In genomic region chr11:77849151-77849550, GRCm38 (mm10) we compare ENCODE assay signal across 19 mouse cellular contexts. TPM values are rescaled to one million over a fixed set of nuclear protein-coding genes. Genes with fewer than 3 reads are reported as not detected.
DNase-seq lines count a peak whose midpoint lies in the region; ATAC-seq lines count a peak whose summit lies in the region.
"Had no signal": no experiment of that assay in that cellular context is flagged by ENCODE, and none has a peak within 500 bp of the region (broad histone marks: within the 10 kb centered on the region; RNA-seq: fewer than 3 reads in every experiment).

No protein-coding gene starts in this region.

- H3K36me3 ChIP-seq in hindbrain, embryonic 13.5 days, result peaks cover 79% of the 10 kb centered on the region
- H3K36me3 ChIP-seq in hindbrain, embryonic 10.5 days, result peaks cover 92% of the 10 kb centered on the region
- peaks cover 39% of the 10 kb centered on the region for H3K36me3 ChIP-seq in neural tube, embryonic 14.5 days (ENCODE audit: control insufficient read depth, insufficient read depth, low read length)

- H3K9me3 ChIP-seq in hindbrain, embryonic 13.5 days, result no peaks in the 10 kb centered on the region
- H3K9me3 ChIP-seq in hindbrain, embryonic 10.5 days, result no peaks in the 10 kb centered on the region
- no peaks in the 10 kb centered on the region for H3K9me3 ChIP-seq in neural tube, embryonic 14.5 days (ENCODE audit: control insufficient read depth, low read length)
- H3K9me3 ChIP-seq: heart, embryonic 13.5 days; midbrain, embryonic 12.5 days had no signal

- no peak overlapping the region for H3K9ac ChIP-seq in hindbrain, embryonic 13.5 days
- no peak overlapping the region for H3K9ac ChIP-seq in neural tube, embryonic 14.5 days (replicated peaks; ENCODE audit: low read depth, low read length)
- H3K9ac ChIP-seq: heart, embryonic 13.5 days; midbrain, embryonic 12.5 days had no signal

- peaks cover 74% of the 10 kb centered on the region for H3K4me1 ChIP-seq in hindbrain, embryonic 13.5 days (replicated peaks)
- H3K4me1 ChIP-seq in hindbrain, embryonic 10.5 days (replicated peaks), result peaks cover 53% of the 10 kb centered on the region
- peaks cover 35% of the 10 kb centered on the region for H3K4me1 ChIP-seq in neural tube, embryonic 14.5 days (ENCODE audit: control insufficient read depth, insufficient read depth, low read length)

- H3K27ac ChIP-seq in hindbrain, embryonic 13.5 days, result peak overlapping the region; percentile 94
- no peak overlapping the region for H3K27ac ChIP-seq in hindbrain, embryonic 10.5 days
- peak overlapping the region; percentile 28; the same call in 1 of the 2 replicates for H3K27ac ChIP-seq in neural tube, embryonic 14.5 days (ENCODE audit: low read depth, low read length)
- H3K27ac ChIP-seq: heart, embryonic 13.5 days had no signal

- ATAC-seq in hindbrain, embryonic 13.5 days (ENCODE audit: low FRiP score), result no peak
- no peak for ATAC-seq in neural tube, embryonic 14.5 days (ENCODE audit: low read depth)
- ATAC-seq: CD4-positive, CD25-positive, alpha-beta regulatory T cell, adult 4 months had no signal

- H3K27me3 ChIP-seq in hindbrain, embryonic 13.5 days, result peaks cover 27% of the 10 kb centered on the region
- peaks cover 52% of the 10 kb centered on the region for H3K27me3 ChIP-seq in hindbrain, embryonic 10.5 days (ENCODE audit: insufficient read depth, poor library complexity, severe bottlenecking)
- H3K27me3 ChIP-seq in neural tube, embryonic 14.5 days (ENCODE audit: control insufficient read depth, insufficient read depth, low read length), result no peaks in the 10 kb centered on the region
- H3K27me3 ChIP-seq: heart, embryonic 13.5 days had no signal

- DNase-seq in hindbrain, embryonic 10.5 days (ENCODE audit: low spot score), result no peak
- DNase-seq in R1 (ENCODE audit: low read depth, low spot score), result peak; percentile 27
- DNase-seq in ZHBTc4 (ENCODE audit: low read depth, low spot score), result peak; percentile 26
- no peak for DNase-seq in embryo, embryonic 9.5 days (ENCODE audit: extremely low spot score)
- no peak for DNase-seq in cerebellum, postnatal 4 days (ENCODE audit: low spot score in 2 of 2)
- DNase-seq: adrenal gland, postnatal 25 days; cerebellum, adult 9-10 months; embryo, embryonic 11 days; gastrocnemius, postnatal 25 days; liver; lung, adult 18-20 months; lung, postnatal 36 days; right cerebral cortex, adult 18-20 months; thymus, postnatal 36 days had no signal

- H3K4me2 ChIP-seq in hindbrain, embryonic 13.5 days, result no peak overlapping the region
- H3K4me2 ChIP-seq in neural tube, embryonic 14.5 days (ENCODE audit: low read depth, low read length), result no peak overlapping the region
- H3K4me2 ChIP-seq: heart, embryonic 13.5 days; midbrain, embryonic 12.5 days had no signal

- no peak overlapping the region for H3K4me3 ChIP-seq in hindbrain, embryonic 13.5 days
- H3K4me3 ChIP-seq in hindbrain, embryonic 10.5 days, result no peak overlapping the region
- H3K4me3 ChIP-seq in neural tube, embryonic 14.5 days (ENCODE audit: low read depth, low read length), result no peak overlapping the region
- H3K4me3 ChIP-seq: heart, embryonic 13.5 days; midbrain, embryonic 12.5 days had no signal

- 80% methylated on average over 7 of the region's 7 CpGs for WGBS in hindbrain, embryonic 13.5 days
- 79% methylated on average over 7 of the region's 7 CpGs for WGBS in hindbrain, embryonic 10.5 days
- WGBS in neural tube, embryonic 14.5 days, result 83% methylated on average over 7 of the region's 7 CpGs

RNA-seq across cellular contexts. Expression of gene Pipox, which starts 44.7 kb away (rescaled TPM):
- 4.2 and 6.6 TPM in 2 replicates for polyA plus RNA-seq in hindbrain, embryonic 13.5 days (2015; fragmentation: Nextera tagmentation; extraction: Ambion mirVana)
- 7.3 and 13.1 TPM in 2 replicates for polyA plus RNA-seq in hindbrain, embryonic 10.5 days (2016; fragmentation: Nextera tagmentation; extraction: Ambion mirVana)
- polyA plus RNA-seq in neural tube, embryonic 14.5 days (2014; fragmentation: Nextera tagmentation; extraction: Ambion mirVana), result 4.6 and 6.7 TPM in 2 replicates

Comparison
In these comparisons a context has a peak if more than half of its experiments do, and no peak if none do; other contexts are left out.
1. DNase-seq: peak in R1 (single experiment) and ZHBTc4 (single experiment); none in hindbrain, embryonic 10.5 days (single experiment), embryo, embryonic 9.5 days (single experiment) and cerebellum, postnatal 4 days (0 of 2).